Mouse (Mus musculus): ENCODE measurements around the gene Lrp5.

Gene Lrp5

GRCm38 (mm10) chr19:3695976-3696375, 9.6 kb upstream of the Lrp5 start:
- DNase-seq (ENCODE audit: extremely low read depth, low read depth, low spot score) = no peak

GRCm38 (mm10) chr19:3695471-3695870, 9.1 kb upstream of the Lrp5 start:
- no peak for DNase-seq (ENCODE audit: extremely low read depth, low read depth, low spot score)

GRCm38 (mm10) chr19:3695006-3695405, 8.6 kb upstream of the Lrp5 start:
- no peak for DNase-seq (ENCODE audit: extremely low read depth, low read depth, low spot score)

DNA sequence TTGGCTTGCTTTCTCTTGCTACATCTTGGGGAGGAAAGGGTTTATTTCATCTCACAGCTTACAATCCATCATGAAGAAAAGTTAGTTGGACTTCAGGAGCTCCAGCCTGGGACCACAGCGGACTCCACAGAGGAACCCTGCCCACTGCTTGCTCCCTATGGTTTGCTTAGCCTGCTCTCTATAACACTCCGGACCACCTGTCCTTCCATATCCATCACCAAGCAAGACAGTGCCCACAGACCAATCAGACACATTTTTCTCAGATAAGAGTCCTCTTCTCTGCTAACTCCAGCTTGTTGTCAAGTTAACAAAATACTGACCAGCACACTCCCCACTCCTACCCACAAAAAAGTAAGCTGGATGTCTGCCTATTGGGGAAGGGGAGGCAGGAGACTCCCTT, 8.1 kb upstream of the Lrp5 start:
- no peak for DNase-seq (ENCODE audit: extremely low read depth, low read depth, low spot score)

DNA sequence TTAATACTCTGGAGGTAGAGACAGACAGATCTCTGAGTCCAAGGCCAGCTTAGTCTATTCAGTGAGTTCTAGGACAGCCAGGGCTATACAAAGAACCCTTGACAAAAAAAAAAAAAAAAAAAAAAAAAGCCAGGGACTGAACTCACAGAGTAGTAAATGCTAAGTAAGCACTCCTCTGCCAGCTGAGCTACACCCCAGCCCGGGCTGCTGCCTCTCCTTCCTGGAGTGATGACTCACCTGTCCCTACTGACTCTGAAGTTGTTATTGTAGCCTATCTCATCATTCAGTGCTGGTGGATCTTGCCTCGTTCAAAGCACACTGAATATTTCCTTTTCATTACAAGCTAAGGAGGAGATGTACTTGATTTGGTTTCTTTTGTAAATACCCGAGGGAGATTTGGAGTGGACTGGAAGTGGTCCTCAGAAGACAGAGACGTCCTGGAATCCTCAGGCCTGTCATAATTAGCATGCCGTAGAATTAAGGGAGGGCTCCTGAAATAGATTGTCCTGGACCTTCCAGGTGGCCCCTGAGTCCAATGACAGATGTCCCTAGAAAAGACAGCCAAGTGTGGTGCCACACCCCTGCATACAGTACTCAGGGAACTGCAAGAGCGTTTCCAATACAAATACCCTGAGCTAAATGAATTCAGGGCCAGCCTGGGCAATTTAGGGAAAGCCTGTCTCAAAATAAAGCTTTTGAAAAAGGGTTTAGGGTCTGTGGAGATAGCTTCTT, 6.2 kb upstream of the Lrp5 start:
- DNase-seq (ENCODE audit: extremely low read depth, low read depth, low spot score) = no peak

DNA sequence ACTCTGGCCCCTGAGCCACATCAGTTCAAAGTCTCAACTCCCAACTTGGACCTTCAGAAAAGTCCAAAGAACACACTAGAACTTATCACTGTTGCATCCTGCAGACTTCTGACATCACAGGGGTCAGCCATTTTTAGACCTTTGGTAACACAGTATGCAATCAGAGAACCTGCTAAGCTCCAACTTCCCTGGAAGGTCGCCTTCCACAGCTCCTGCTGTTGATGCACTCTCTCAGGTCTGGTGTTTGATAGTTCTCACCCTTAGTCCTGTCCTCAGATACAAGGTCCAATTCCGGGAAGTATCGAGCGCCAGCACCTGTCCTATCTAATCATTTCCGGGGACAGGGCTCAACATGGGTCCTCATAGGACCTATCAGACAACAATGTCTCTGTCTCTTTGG, 5.0 kb upstream of the Lrp5 start:
- DNase-seq (ENCODE audit: extremely low read depth, low read depth, low spot score) = no peak

DNA sequence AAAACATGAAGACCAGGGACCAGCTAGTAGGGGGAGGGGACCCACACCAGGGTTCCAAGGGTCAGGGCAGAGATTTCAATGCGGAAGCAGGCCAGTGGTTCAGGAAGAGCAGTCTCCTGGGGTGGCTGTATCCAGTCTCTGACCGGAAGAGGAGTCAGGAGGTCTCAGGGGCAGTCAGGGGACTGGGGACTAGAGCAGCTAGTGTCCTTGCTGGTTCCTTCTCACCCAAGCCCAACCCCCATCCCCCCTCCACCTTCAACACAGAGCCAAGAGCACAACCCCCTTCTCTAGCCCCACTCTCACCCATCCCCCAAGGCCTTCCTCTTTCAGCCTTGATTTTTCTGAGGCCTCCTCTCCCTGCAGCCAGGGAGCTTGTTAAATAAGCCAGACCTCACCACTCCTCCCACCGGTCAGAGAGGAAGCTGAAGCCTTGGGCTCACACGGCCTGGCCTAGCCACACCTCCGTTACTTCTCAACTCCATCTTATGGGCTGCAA, 1.4 kb upstream of the Lrp5 start:
- no peak for DNase-seq (ENCODE audit: extremely low read depth, low read depth, low spot score)

- no peak for DNase-seq (ENCODE audit: extremely low read depth, low read depth, low spot score)
These were observed 651 bp downstream of the Lrp5 start for GRCm38 (mm10) chr19:3685611-3686214.

- no peak for DNase-seq (ENCODE audit: extremely low read depth, low read depth, low spot score)
These were observed 1.3 kb downstream of the Lrp5 start for GRCm38 (mm10) chr19:3684957-3685580.

DNA sequence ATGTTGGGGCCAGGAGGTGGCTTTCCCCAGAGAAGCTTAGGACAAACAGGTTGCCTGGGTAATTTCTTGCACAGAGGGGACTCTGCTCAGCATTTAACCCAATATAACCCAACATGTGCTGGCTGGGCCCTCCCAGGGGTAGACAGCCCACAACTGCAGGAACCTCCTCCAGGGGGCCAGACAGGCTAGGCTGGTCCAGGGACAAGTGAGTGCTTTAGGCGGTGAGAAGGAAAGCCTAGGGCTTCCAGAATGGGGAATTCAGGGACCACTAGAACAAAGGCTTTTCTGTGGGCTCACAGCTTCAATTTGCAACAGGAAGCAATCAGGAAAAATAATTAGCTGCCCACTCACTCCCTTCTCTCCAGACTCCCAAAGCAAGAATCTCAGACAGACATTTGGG, 1.9 kb downstream of the Lrp5 start:
- no peak for DNase-seq (ENCODE audit: extremely low read depth, low read depth, low spot score)

DNA sequence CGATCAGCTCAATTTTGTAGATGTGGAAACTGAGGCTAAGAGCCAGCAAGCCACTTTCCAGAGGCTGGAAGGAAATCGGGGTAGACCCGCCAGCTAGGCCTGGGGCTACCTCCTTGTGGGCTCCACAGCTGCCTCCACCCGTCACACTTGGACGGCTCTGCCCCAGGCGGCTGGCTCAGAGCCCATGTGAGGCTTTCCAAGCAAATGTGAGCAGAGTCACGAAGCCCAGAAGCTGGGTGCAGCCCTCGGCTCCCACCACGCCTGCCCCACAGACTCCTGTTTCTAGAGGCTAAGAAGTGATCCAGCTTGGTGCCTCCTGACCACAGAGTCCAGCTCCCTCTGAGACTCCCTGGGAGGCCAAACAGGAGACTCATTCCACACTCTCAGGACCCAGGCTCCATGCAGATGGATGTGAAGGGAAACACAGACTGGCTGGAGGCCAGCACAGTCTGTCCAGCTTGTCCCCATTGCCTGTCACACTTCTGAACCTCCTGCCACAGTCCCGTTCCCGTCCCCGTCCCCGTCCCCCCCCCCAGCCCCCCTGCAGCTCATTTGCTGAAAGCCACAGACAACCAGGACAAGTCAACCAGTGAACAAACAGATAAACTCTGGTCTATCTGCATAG, 4.9 kb downstream of the Lrp5 start:
- DNase-seq (ENCODE audit: extremely low read depth, low read depth, low spot score) = no peak

- no peak for DNase-seq (ENCODE audit: extremely low read depth, low read depth, low spot score)
These were observed 5.6 kb downstream of the Lrp5 start for GRCm38 (mm10) chr19:3680732-3681131.

GRCm38 (mm10) chr19:3674122-3674855, 12.1 kb downstream of the Lrp5 start:
- DNase-seq (ENCODE audit: extremely low read depth, low read depth, low spot score) = no peak

GRCm38 (mm10) chr19:3673149-3673548, 13.2 kb downstream of the Lrp5 start:
- DNase-seq (ENCODE audit: extremely low read depth, low read depth, low spot score) = no peak

DNA sequence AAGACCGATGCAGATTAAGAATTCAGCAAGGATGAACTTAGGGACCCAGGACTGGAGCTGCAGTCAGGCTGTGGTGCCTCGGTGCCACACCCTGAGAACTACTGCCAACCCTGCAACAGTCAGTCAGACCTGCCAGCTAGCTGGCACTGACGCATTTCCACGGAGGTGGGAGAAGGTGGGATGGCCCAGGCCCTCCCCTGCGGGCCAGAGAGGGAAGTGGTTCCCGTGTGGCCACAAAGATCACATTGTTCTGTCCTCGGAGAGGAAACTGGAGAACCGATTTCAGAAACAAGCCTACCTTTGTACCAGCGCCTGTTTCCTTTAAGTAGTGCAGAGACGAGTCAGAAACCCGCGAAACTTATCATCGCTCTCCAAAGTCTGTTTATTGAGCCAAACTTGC, 17.3 kb downstream of the Lrp5 start:
- DNase-seq (ENCODE audit: extremely low read depth, low read depth, low spot score) = no peak

GRCm38 (mm10) chr19:3668551-3668950, 17.8 kb downstream of the Lrp5 start:
- no peak for DNase-seq (ENCODE audit: extremely low read depth, low read depth, low spot score)

- DNase-seq (ENCODE audit: extremely low read depth, low read depth, low spot score) = no peak
These were observed 18.4 kb downstream of the Lrp5 start for GRCm38 (mm10) chr19:3667979-3668378.

GRCm38 (mm10) chr19:3667155-3667895, 19.0 kb downstream of the Lrp5 start:
- no peak for DNase-seq (ENCODE audit: extremely low read depth, low read depth, low spot score)

GRCm38 (mm10) chr19:3666632-3667031, 19.7 kb downstream of the Lrp5 start:
- no peak for DNase-seq (ENCODE audit: extremely low read depth, low read depth, low spot score)

GRCm38 (mm10) chr19:3665510-3665909, 20.9 kb downstream of the Lrp5 start:
- no peak for DNase-seq (ENCODE audit: extremely low read depth, low read depth, low spot score)
